Mouse (Mus musculus) intestine, postnatal 0 days (tissue): ENCODE measurements around the gene Snx27. TPM values are rescaled to one million over a fixed set of nuclear protein-coding genes. Genes with fewer than 3 reads are reported as not detected.

Experiments used
- ATAC-seq: fragments of 200-750 bp; cut with Nextera tagmentation; 2 replicates; pipeline ENCODE4 v1.8.0; 2017; ENCODE audit warnings: mild to moderate bottlenecking, moderate TSS enrichment, moderate library complexity
- H3K27ac ChIP-seq: fragments of 300-500 bp; sonication (generic); 2 replicates; pipeline ENCODE4 v1.5.1; 2014; ENCODE audit warnings: mild to moderate bottlenecking, low read depth, low read length, moderate library complexity
- H3K27me3 ChIP-seq: fragments of 300-500 bp; sonication (generic); replicated peaks from 2 replicates; pipeline ENCODE4 v1.6.1; 2014; ENCODE audit warnings: low read length, mixed read lengths; ENCODE audit not compliant: control insufficient read depth, insufficient read depth
- H3K36me3 ChIP-seq: fragments of 300-500 bp; sonication (generic); 2 replicates; pipeline ENCODE4 v1.6.1; 2014; ENCODE audit warnings: mild to moderate bottlenecking, moderate library complexity; ENCODE audit not compliant: control insufficient read depth, insufficient read depth
- H3K4me1 ChIP-seq: fragments of 300-500 bp; sonication (generic); replicated peaks from 2 replicates; pipeline ENCODE4 v1.6.1; 2014; ENCODE audit warnings: antibody characterized with exemption, low read length, mixed read lengths; ENCODE audit not compliant: control insufficient read depth, insufficient read depth
- H3K4me2 ChIP-seq: fragments of 300-500 bp; sonication (generic); replicated peaks from 2 replicates; pipeline ENCODE4 v1.6.1; 2014; ENCODE audit warnings: low read depth, mild to moderate bottlenecking, moderate library complexity
- H3K4me3 ChIP-seq: fragments of 300-500 bp; sonication (generic); 2 replicates; pipeline ENCODE4 v1.5.1; 2014; ENCODE audit warnings: low read depth, low read length
- H3K9ac ChIP-seq: fragments of 300-500 bp; sonication (generic); 2 replicates; pipeline ENCODE4 v1.6.1; 2014; ENCODE audit warnings: mild to moderate bottlenecking, low read depth, low read length
- H3K9me3 ChIP-seq: fragments of 300-500 bp; sonication (generic); 2 replicates; pipeline ENCODE4 v1.6.1; 2016; ENCODE audit warnings: mixed run types; ENCODE audit not compliant: control insufficient read depth
- CTCF ChIP-seq: sonication (generic); IDR thresholded peaks from 2 replicates; pipeline ENCODE4 v1.5.1; 2016; ENCODE audit warnings: low read depth, mild to moderate bottlenecking, control low read depth, antibody characterized with exemption, moderate library complexity
- WGBS: fragments of 180-500 bp; shearing (Covaris S2); extraction: QIAGEN DNeasy Blood & Tissue Kit; methylation state at CpG from one replicate; pipeline ENCODE4 v1.1.7; 2014; 5-methylcytosine and 5-hydroxymethylcytosine counted together
- polyA plus RNA-seq: library from polyadenylated mRNA; unstranded; fragments of >200 nt; fragmentation: Nextera tagmentation; extraction: Ambion mirVana; gene quantifications from 2 replicates; pipeline ENCODE4 v1.2.1, GENCODE M21; 2015

Snx27 gene
- polyA plus RNA-seq, 1 experiment from 2014 or later, result 20.9 TPM

- H3K9ac ChIP-seq, result no peak overlapping the region
- no peaks in the 10 kb centered on the region for H3K4me1 ChIP-seq
- no peaks in the 10 kb centered on the region for H3K27me3 ChIP-seq
- H3K36me3 ChIP-seq, result peaks cover 1% of the 10 kb centered on the region; the same call in 1 of the 2 replicates
- WGBS, result 90% methylated on average over 3 of the region's 3 CpGs
- no peak for ATAC-seq
- no peak overlapping the region for H3K27ac ChIP-seq
- no peaks in the 10 kb centered on the region for H3K9me3 ChIP-seq
- TF ChIP-seq CTCF, result no peak
- no peak overlapping the region for H3K4me2 ChIP-seq
- H3K4me3 ChIP-seq, result no peak overlapping the region
These were observed 27.1 kb upstream of the Snx27 start for GRCm38 (mm10) chr3:94609621-94610020.

DNA sequence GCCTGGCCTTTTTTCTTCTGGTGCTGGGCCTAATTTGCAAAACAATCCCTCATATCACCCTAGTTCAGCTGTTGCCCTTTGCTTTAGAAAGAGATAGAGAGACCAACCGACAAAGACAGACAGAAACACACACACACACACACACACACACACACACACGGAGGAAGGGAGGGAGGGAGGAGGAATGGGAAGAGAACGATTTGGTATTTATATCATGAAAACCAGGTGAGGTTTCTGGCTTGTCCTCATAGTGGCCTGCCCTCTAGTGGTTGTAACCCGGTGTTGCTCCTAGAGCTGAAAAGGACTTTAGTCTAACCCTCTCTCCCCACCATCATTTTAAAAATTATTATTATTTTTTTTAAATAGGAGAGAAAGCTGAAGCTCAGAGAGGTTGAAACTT lies 19.4 kb upstream of the Snx27 start:
- no peaks in the 10 kb centered on the region for H3K9me3 ChIP-seq
- no peaks in the 10 kb centered on the region for H3K27me3 ChIP-seq
- no peak overlapping the region for H3K9ac ChIP-seq
- no peaks in the 10 kb centered on the region for H3K4me1 ChIP-seq
- H3K4me3 ChIP-seq, result no peak overlapping the region
- TF ChIP-seq CTCF, result peak; percentile 83
- H3K36me3 ChIP-seq, result no peaks in the 10 kb centered on the region
- no peak for ATAC-seq
- H3K27ac ChIP-seq, result no peak overlapping the region
- H3K4me2 ChIP-seq, result no peak overlapping the region
- WGBS, result 4% methylated on average over 4 of the region's 4 CpGs

DNA sequence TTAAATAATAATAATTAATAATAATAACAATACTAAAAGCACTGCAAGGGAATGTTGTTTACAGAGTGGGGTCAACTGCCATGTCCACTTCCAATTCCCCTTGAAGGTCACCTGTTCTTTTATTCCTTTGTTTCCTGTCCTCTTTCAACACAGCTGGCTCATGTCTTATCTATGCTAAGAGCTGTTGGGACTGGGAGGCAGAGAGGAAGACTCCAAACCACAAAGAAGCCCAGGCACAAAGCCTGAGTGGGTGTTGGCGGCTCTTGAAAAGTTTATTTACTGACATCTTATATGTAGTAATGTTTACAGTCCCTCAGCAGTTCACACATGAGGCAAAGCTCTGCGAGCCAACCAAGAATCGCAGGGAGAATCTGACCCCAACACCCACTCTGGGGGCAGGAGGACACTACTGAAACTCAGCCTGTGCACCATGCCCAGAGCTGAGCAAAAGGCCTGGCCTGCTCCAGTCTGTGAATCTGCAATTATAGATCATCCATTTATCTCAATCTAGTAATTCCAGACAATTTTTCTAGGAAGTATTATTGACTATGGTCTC lies 14.8 kb upstream of the Snx27 start:
- no peak overlapping the region for H3K4me3 ChIP-seq
- H3K36me3 ChIP-seq, result no peaks in the 10 kb centered on the region
- H3K27ac ChIP-seq, result no peak overlapping the region
- no peaks in the 10 kb centered on the region for H3K27me3 ChIP-seq
- WGBS, result 52% methylated on average over 3 of the region's 3 CpGs
- ATAC-seq, result no peak
- H3K4me2 ChIP-seq, result no peak overlapping the region
- H3K4me1 ChIP-seq, result no peaks in the 10 kb centered on the region
- no peaks in the 10 kb centered on the region for H3K9me3 ChIP-seq
- no peak overlapping the region for H3K9ac ChIP-seq
- no peak for TF ChIP-seq CTCF

GRCm38 (mm10) chr3:94595871-94596287 lies 13.4 kb upstream of the Snx27 start:
- no peak for ATAC-seq
- WGBS, result 84% methylated on average over 6 of the region's 6 CpGs
- TF ChIP-seq CTCF, result no peak

GRCm38 (mm10) chr3:94591066-94591465 lies 8.6 kb upstream of the Snx27 start:
- 77% methylated on average over 5 of the region's 5 CpGs for WGBS
- no peak for TF ChIP-seq CTCF

More at GRCm38 (mm10) chr3:94595871-94596287, 13.4 kb upstream of the Snx27 start:
- H3K4me1 ChIP-seq, result no peaks in the 10 kb centered on the region
- no peak overlapping the region for H3K27ac ChIP-seq
- no peak overlapping the region for H3K9ac ChIP-seq
- H3K36me3 ChIP-seq, result no peaks in the 10 kb centered on the region
- no peak overlapping the region for H3K4me2 ChIP-seq
- no peaks in the 10 kb centered on the region for H3K9me3 ChIP-seq
- H3K4me3 ChIP-seq, result no peak overlapping the region
- H3K27me3 ChIP-seq, result no peaks in the 10 kb centered on the region

DNA sequence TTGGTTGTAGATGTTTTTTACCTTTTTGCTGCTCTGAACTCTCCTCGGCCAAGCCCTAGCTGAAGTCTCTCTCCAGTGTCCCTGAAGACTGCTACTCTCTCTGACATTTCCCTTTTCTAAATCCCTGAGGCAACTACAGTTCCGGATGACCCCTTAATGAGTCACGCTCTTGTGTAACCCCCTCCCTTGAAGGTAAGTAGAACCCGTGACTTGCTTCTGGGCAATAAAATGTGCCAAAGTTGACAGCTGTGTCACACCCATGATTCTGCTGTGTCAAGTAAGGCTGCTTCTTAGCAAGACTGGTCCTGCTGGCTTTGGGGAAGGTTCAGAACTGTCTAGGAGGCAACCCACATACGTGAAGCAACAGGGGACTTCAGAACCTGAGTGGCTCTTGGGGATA lies 5.4 kb upstream of the Snx27 start:
- Histone ChIP-seq H3K27me3 (no peaks in the 10 kb centered on the region), H3K27ac (0 out of 2 replicates have a peak overlapping the region, but pooled peaks have one; percentile 2), H3K4me3 (no peak overlapping the region), H3K4me2 (no peak overlapping the region), H3K9me3 (no peaks in the 10 kb centered on the region), H3K9ac (no peak overlapping the region), H3K36me3 (no peaks in the 10 kb centered on the region), H3K4me1 (no peaks in the 10 kb centered on the region)
- WGBS, result 28% methylated on average over 5 of the region's 5 CpGs
- no peak for TF ChIP-seq CTCF
- ATAC-seq, result peak; percentile 79

More at GRCm38 (mm10) chr3:94591066-94591465, 8.6 kb upstream of the Snx27 start:
- Histone ChIP-seq H3K4me3 (no peak overlapping the region), H3K9ac (no peak overlapping the region), H3K9me3 (no peaks in the 10 kb centered on the region), H3K4me2 (no peak overlapping the region), H3K36me3 (no peaks in the 10 kb centered on the region), H3K27ac (no peak overlapping the region), H3K4me1 (no peaks in the 10 kb centered on the region), H3K27me3 (no peaks in the 10 kb centered on the region)
- ATAC-seq, result no peak

- no peak overlapping the region for H3K9ac ChIP-seq
- no peak for ATAC-seq
These were observed 428 bp upstream of the Snx27 start for GRCm38 (mm10) chr3:94582944-94583343.

More at GRCm38 (mm10) chr3:94582944-94583343, 428 bp upstream of the Snx27 start:
- Histone ChIP-seq H3K9me3 (no peaks in the 10 kb centered on the region), H3K27me3 (no peaks in the 10 kb centered on the region), H3K4me3 (peak overlapping the region; percentile 97; the same call in 1 of the 2 replicates), H3K27ac (no peak overlapping the region), H3K36me3 (no peaks in the 10 kb centered on the region), H3K4me2 (peak overlapping the region; percentile 90), H3K4me1 (peaks cover 4% of the 10 kb centered on the region; the same call in 1 of the 2 replicates)
- 69% methylated on average over 7 of the region's 7 CpGs for WGBS
- no peak for TF ChIP-seq CTCF
